Mouse (Mus musculus) embryonic facial prominence, embryonic 14.5 days (tissue): Measurements from ENCODE around the gene Kctd2. TPM values are rescaled to one million over a fixed set of nuclear protein-coding genes. Genes with fewer than 3 reads are reported as not detected.

Source experiments
- ATAC-seq: fragments of 200-750 bp; cut with Nextera tagmentation; 2 replicates; pipeline ENCODE4 v1.8.0; 2017; ENCODE audit warnings: low read depth, moderate number of reproducible peaks, moderate TSS enrichment
- DNase-seq: peaks from one replicate; pipeline ENCODE4 v3.0.0-alpha.2; 2015; ENCODE audit warnings: low spot score
- H3K27ac ChIP-seq: fragments of 300-500 bp; sonication (generic); replicated peaks from 2 replicates; pipeline ENCODE4 v1.5.1; 2014; ENCODE audit warnings: low read depth, mild to moderate bottlenecking, low read length, moderate library complexity
- H3K27me3 ChIP-seq: fragments of 300-500 bp; sonication (generic); replicated peaks from 2 replicates; pipeline ENCODE4 v1.6.1; 2014; ENCODE audit warnings: low read length; ENCODE audit not compliant: control insufficient read depth, insufficient read depth
- H3K36me3 ChIP-seq: fragments of 300-500 bp; sonication (generic); 2 replicates; pipeline ENCODE4 v1.6.1; 2014; ENCODE audit warnings: low read length, mixed read lengths; ENCODE audit not compliant: control insufficient read depth, insufficient read depth
- H3K4me1 ChIP-seq: fragments of 300-500 bp; sonication (generic); 2 replicates; pipeline ENCODE4 v1.6.1; 2014; ENCODE audit warnings: antibody characterized with exemption, low read length; ENCODE audit not compliant: control insufficient read depth, insufficient read depth
- H3K4me2 ChIP-seq: fragments of 300-500 bp; sonication (generic); 2 replicates; pipeline ENCODE4 v1.6.1; 2014; ENCODE audit warnings: low read depth, mild to moderate bottlenecking, low read length, moderate library complexity, mixed read lengths
- H3K4me3 ChIP-seq: fragments of 300-500 bp; sonication (generic); 2 replicates; pipeline ENCODE4 v1.5.1; 2014; ENCODE audit warnings: low read depth, mild to moderate bottlenecking, low read length
- H3K9ac ChIP-seq: fragments of 300-500 bp; sonication (generic); 2 replicates; pipeline ENCODE4 v1.6.1; 2014; ENCODE audit warnings: low read depth, mild to moderate bottlenecking, low read length, moderate library complexity, mixed read lengths
- H3K9me3 ChIP-seq: fragments of 300-500 bp; sonication (generic); 2 replicates; pipeline ENCODE4 v1.6.1; 2016; ENCODE audit warnings: low read length; ENCODE audit not compliant: control insufficient read depth
- WGBS: fragments of 180-500 bp; shearing (Covaris S2); extraction: QIAGEN DNeasy Blood & Tissue Kit; methylation state at CpG from one replicate; pipeline ENCODE4 v1.1.7; 2014; 5-methylcytosine and 5-hydroxymethylcytosine counted together
- polyA plus RNA-seq: library from polyadenylated mRNA; unstranded; fragments of >200 nt; fragmentation: Nextera tagmentation; extraction: Ambion mirVana; gene quantifications from 2 replicates; pipeline ENCODE4 v1.2.1, GENCODE M21; 2014

Kctd2 gene
- polyA plus RNA-seq, 1 experiment from 2014 or later, result 21.8 TPM

- DNase-seq (no peak), ATAC-seq (no peak)
- H3K36me3 ChIP-seq, result no peaks in the 10 kb centered on the region
- H3K9me3 ChIP-seq, result 0 out of 2 replicates have a peak, but pooled peaks cover 7% of the 10 kb centered on the region
- 94% methylated on average over 9 of the region's 9 CpGs for WGBS
- H3K27me3 ChIP-seq, result no peaks in the 10 kb centered on the region
- H3K9ac ChIP-seq, result no peak within 1 kb of the TSS
- no peak within 1 kb of the TSS for H3K27ac ChIP-seq
- H3K4me1 ChIP-seq, result no peaks in the 10 kb centered on the region
- H3K4me2 ChIP-seq, result no peak within 1 kb of the TSS
- no peak within 1 kb of the TSS for H3K4me3 ChIP-seq
These were observed 20.1 kb downstream of the Kctd2 start, which contains the start of gene Trim80 for GRCm38 (mm10) chr11:115439906-115440595. TSS of gene Trim80 (plus strand) at chr11:115440545.

GRCm38 (mm10) chr11:115441417-115441816, 21.5 kb downstream of the Kctd2 start:
- WGBS, result 44% methylated on average over 15 of the region's 15 CpGs
- Histone ChIP-seq H3K4me1 (no peaks in the 10 kb centered on the region), H3K36me3 (no peaks in the 10 kb centered on the region), H3K4me3 (no peak overlapping the region), H3K27ac (no peak overlapping the region), H3K27me3 (no peaks in the 10 kb centered on the region), H3K9ac (no peak overlapping the region), H3K9me3 (0 out of 2 replicates have a peak, but pooled peaks cover 7% of the 10 kb centered on the region), H3K4me2 (no peak overlapping the region)
- DNase-seq (peak; percentile 13), ATAC-seq (no peak)

GRCm38 (mm10) chr11:115446906-115447305, 27.0 kb downstream of the Kctd2 start:
- Histone ChIP-seq H3K9me3 (no peaks in the 10 kb centered on the region), H3K36me3 (no peaks in the 10 kb centered on the region), H3K27ac (no peak overlapping the region), H3K4me1 (no peaks in the 10 kb centered on the region), H3K4me3 (no peak overlapping the region), H3K4me2 (no peak overlapping the region), H3K9ac (no peak overlapping the region), H3K27me3 (no peaks in the 10 kb centered on the region)
- DNase-seq (no peak), ATAC-seq (no peak)
- 53% methylated on average over 3 of the region's 3 CpGs for WGBS

GRCm38 (mm10) chr11:115447321-115447885, 27.5 kb downstream of the Kctd2 start:
- Histone ChIP-seq H3K36me3 (no peaks in the 10 kb centered on the region), H3K4me2 (no peak overlapping the region)
- 78% methylated on average over 11 of the region's 11 CpGs for WGBS

GRCm38 (mm10) chr11:115448075-115448474, 28.1 kb downstream of the Kctd2 start:
- DNase-seq (no peak), ATAC-seq (no peak)
- Histone ChIP-seq H3K9ac (no peak overlapping the region), H3K4me1 (no peaks in the 10 kb centered on the region), H3K4me2 (no peak overlapping the region), H3K36me3 (no peaks in the 10 kb centered on the region), H3K4me3 (no peak overlapping the region), H3K27ac (no peak overlapping the region), H3K27me3 (no peaks in the 10 kb centered on the region), H3K9me3 (no peaks in the 10 kb centered on the region)
- 89% methylated on average over 16 of the region's 16 CpGs for WGBS

More at GRCm38 (mm10) chr11:115447321-115447885, 27.5 kb downstream of the Kctd2 start:
- Histone ChIP-seq H3K4me1 (no peaks in the 10 kb centered on the region), H3K9ac (no peak overlapping the region), H3K9me3 (no peaks in the 10 kb centered on the region), H3K27me3 (no peaks in the 10 kb centered on the region), H3K27ac (no peak overlapping the region), H3K4me3 (no peak overlapping the region)
- ATAC-seq (no peak), DNase-seq (no peak)

GRCm38 (mm10) chr11:115448998-115449397, 29.1 kb downstream of the Kctd2 start:
- Histone ChIP-seq H3K9ac (no peak overlapping the region), H3K36me3 (no peaks in the 10 kb centered on the region), H3K9me3 (no peaks in the 10 kb centered on the region), H3K4me3 (no peak overlapping the region), H3K27ac (no peak overlapping the region), H3K27me3 (no peaks in the 10 kb centered on the region), H3K4me1 (no peaks in the 10 kb centered on the region), H3K4me2 (no peak overlapping the region)
- no peak for ATAC-seq
- DNase-seq, result no peak
- WGBS, result 40% methylated on average over 7 of the region's 7 CpGs

- H3K4me3 ChIP-seq, result no peak overlapping the region
- H3K36me3 ChIP-seq, result no peaks in the 10 kb centered on the region
- DNase-seq, result no peak
- no peak for ATAC-seq
- H3K27ac ChIP-seq, result no peak overlapping the region
- no peak overlapping the region for H3K4me2 ChIP-seq
- no peaks in the 10 kb centered on the region for H3K4me1 ChIP-seq
- no peaks in the 10 kb centered on the region for H3K27me3 ChIP-seq
- 89% methylated on average over 7 of the region's 7 CpGs for WGBS
- no peaks in the 10 kb centered on the region for H3K9me3 ChIP-seq
- H3K9ac ChIP-seq, result no peak overlapping the region
These were observed 30.2 kb downstream of the Kctd2 start for GRCm38 (mm10) chr11:115450176-115450575.

- H3K27ac ChIP-seq, result no peak overlapping the region
- H3K27me3 ChIP-seq, result no peaks in the 10 kb centered on the region
- H3K4me1 ChIP-seq, result no peaks in the 10 kb centered on the region
- no peak overlapping the region for H3K9ac ChIP-seq
- no peaks in the 10 kb centered on the region for H3K36me3 ChIP-seq
- H3K4me2 ChIP-seq, result no peak overlapping the region
- no peaks in the 10 kb centered on the region for H3K9me3 ChIP-seq
- WGBS, result 75% methylated on average over 8 of the region's 8 CpGs
- no peak overlapping the region for H3K4me3 ChIP-seq
- peak; percentile 27 for DNase-seq
- ATAC-seq, result no peak
These were observed 31.9 kb downstream of the Kctd2 start for GRCm38 (mm10) chr11:115451781-115452241.
